Mouse (Mus musculus) gastrocnemius, postnatal 14 days (tissue): ENCODE data around the gene Elmo2. TPM values are rescaled to one million over a fixed set of nuclear protein-coding genes. Genes with fewer than 3 reads are reported as not detected.

Source experiments
- DNase-seq: peaks from one replicate; pipeline ENCODE4 v3.0.0; 2021; ENCODE audit warnings: mixed read lengths
- intact Hi-C: fragments of 180-260 bp; cut with DNase I; formaldehyde crosslinking; loops from one replicate; pipeline ENCODE4 v1.15.1; 2025; ENCODE audit warnings: low total_unique reads
- total RNA-seq, 2 experiments: library from RNA; stranded (reverse); gene quantifications; 2 replicates each; pipeline ENCODE4 v1.2.3; 2021

The Elmo2 gene
- total RNA-seq, 2 experiments from 2014 or later = 16.7 to 19.6 TPM

DNA sequence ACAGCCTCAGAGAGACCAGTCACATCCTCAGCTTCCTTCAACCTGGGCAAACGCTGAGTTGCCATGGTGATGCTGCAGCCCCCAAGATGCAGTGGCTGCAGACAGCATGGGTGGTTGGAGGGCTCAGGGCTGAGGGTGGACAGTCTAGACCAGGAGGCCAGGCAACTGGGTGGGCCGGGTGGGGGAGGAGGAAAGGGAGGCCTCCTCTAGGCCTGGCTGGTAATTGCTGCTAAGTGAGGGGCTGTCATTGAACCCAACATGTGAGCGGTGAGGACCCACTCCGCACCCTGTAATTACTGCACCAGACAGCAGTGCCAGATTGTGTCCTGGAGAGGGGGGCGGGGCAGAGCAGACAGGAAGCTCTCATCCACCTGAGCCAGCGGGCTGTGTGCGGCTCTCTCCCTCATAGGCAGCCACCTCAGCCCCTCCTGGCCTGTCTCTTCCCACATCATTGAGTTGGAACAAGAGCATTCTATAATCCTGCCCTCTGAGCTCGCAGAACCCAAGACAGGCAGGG, 51.1 kb downstream of the Elmo2 start:
- no peak for DNase-seq
- intact Hi-C loops = loop anchor here (5.0 kb wide), 2 partner anchors 62 to 203 kb away; no protein-coding TSS in a partner anchor

DNA sequence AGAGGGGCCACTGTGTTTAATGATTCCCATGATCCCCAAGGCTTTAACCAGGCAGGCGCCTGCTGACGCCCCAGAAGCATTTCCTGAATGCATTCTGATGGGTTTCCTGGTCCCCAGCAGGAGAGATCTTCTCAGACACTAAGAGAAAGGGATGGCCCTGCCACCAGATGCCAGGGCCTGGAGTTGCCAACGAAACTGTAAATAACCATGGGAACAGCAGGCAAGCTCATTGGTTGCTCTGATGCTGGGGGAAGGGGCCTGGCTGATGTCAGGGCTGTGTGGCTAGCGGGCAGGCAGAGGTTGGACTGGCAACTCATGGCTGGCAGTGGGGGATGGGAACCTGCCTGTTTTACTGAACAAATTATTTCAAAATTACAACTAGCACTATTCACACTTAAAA, 52.7 kb downstream of the Elmo2 start:
- intact Hi-C loops = no loop called here
- DNase-seq = no peak

DNA sequence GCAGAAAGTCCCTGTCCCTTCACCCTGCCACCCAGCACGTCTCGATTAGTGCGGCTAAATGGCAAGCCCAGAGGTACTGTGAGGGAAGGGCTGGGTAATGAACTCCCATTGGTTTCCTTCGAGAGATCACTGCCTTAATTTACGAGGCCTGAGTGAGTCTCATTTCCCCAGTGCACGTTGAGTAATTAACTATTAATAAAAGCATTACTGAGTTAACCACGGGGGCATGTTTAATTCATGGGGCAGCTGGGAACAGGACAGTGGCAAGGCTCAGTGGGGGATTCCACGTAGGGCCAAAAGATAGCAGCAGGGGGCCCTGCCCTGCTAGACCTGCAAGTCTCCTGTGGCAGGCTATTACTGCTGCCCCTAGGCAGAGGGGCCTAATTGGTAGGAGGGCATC, 55.0 kb downstream of the Elmo2 start:
- no peak for DNase-seq
- intact Hi-C loops = no loop called here

DNA sequence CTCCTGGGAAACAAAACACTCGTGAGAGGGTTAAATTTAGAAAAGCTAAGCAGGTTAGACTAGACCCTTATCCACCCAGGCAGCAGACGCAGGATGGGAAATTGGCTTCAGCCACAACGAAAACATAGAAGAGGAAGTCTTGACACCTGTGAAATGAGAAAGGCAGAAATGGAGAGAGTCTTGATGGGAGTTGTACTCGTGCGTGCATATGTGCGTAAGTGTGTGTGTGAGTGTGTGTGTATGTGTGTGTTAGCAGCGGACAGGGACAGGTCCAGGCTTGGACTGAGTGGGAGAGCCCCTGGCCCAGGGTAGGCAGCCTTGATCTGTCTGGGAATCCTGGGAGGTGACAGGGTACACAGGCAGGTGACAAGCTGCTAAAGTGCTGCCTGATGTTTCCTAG, 55.4 kb downstream of the Elmo2 start:
- no peak for DNase-seq
- intact Hi-C loops = no loop called here

DNA sequence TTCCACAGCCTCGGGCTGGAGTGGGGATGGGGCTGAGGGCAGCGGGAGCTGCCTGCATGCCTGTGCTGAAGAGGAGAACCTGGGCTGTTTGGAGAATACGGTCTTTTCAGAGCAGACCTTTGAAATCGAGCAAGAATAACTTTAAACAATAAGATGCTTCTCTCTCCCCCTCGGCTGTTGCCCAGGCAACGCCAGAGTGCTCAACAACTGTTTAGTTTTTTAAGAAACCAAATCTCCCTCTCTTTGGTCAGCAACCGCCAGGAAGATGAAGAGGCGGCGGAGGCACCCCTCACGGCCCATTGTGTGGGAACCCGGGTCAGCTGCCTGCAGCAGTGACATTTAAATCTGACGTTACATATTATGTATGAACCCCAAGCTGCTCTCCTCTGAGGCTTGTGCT, 59.5 kb downstream of the Elmo2 start:
- DNase-seq = no peak
- intact Hi-C loops = no loop called here

DNA sequence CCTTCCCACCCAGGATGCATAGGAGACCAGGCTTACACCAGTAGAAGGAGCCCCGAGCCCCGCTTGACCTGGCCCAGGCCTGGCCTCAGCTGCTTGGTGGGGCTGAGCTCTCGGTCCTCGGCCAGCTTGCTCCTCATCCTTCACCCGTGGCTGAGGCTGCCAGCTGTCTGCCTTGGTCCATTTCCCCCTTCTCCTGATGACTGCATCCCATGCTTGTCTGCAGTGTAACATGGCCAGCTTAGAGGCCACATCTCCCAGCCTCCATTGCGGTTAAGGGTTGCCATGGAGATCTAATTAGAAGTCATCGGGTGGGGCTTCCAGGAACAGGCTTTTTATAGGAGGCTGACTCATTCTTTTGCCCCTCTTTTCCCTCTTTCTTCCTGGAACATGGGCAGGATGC, 62.4 kb downstream of the Elmo2 start:
- no peak for DNase-seq
- intact Hi-C loops = loop anchor here (5.0 kb wide), 1 partner anchor 187 kb away; no protein-coding TSS in a partner anchor

DNA sequence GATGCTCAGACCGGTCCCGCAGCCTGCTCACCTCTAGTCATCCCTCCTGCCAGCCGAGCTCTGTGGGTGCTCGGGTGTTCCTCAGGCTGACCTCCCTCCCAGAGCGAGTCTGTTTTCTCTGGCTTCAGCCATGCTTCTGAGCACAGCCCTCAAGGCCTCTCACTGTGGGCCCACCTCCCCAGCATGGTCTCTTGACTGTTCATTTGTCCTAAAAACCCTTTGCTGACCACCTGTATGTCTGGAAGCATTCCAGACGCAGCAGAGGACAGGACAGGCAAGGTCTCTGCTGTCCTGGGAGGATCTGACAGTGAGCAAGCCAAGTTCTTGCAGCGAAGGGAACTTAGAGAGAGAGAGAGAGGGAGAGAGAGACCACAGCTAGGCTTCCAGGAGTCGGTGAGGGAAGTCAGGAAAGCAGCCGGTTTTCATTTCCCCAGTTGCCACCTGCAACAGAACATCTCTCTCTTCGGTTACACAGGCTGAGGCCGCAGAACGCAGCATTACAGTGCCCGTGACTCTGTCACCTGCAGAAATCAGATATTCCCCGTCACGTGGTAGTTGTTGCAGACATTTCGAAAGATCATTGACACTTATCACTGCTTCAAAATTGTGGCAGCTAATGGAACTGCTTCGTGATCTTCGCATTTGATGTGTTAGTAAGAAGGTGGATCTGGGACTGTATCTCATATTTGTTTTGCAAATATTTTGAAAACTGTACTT, 63.8 kb downstream of the Elmo2 start:
- intact Hi-C loops = loop anchor here (5.0 kb wide), 1 partner anchor 185 kb away; no protein-coding TSS in a partner anchor
- no peak for DNase-seq

DNA sequence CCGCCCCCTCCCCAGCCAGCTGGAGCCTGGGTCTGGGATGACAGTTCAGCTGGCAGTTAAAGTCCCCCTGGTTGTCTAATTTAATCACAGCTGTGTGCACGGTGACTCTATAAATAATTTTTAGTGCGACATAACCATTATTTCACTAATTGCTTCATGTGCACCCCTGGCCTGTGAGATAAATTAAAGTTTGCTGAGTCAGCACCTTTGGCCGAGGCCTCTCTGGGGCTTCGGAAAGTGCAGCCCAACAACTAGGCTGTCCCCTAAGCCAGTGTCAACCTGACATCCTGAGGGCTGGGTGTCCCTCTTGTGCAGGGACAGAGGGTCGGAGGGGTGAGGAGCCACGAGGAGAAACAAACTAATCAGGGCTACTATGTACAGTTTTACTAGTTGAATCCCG, 66.4 kb downstream of the Elmo2 start:
- intact Hi-C loops = loop anchor here (5.0 kb wide), 1 partner anchor 183 kb away; no protein-coding TSS in a partner anchor
- DNase-seq = no peak

DNA sequence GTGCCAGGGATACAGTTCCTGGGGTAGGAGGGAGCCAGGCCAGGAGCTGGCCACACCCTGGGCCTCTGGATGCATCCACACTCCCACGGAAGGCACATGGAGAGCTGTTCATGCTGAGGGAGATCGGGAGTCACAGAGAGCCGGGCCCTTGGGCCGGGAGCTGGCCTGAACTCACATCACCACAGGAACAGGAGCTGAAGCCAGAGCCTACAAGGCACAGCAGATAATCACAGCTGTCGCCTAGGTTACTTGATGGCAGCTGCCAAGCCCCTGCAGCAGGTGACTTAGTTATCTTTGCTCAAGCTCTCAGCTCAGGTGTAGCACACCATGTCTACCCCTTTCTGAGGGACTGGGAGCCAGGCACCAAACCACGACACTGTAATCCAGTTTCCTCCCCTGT, 68.0 kb downstream of the Elmo2 start:
- no peak for DNase-seq
- intact Hi-C loops = no loop called here

DNA sequence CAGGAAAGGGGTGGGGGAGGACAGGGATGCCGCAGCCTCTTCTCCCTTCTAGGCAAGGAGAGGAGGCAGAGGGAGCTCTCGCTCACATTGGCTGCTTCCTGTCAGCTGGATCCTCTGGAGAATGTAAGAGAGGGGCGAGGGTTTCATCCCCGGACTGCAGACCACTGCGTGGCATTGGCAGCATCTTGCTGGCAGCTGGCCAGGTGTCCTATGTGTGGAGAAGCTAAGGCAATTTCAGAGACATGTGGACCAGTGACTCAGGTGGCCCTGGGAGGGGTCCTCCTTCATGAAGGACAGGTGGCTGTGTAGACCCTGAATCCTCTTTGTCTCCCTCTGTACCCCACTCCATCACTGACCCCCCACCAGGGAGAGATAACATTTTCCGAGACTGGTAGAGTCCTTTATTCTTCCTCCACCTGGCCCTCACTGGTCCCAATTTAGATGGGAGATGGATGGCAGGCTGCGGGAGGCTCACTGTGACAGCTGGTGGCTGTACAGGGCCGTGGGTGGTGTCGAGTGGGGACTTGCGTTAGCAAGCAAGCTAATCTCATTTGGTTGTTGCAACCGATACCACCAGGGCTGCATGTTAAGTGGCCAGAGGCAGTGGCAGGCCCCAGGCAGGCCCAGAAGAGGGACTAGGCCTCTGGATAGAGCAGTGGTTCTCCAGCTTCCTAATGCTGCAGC, 69.0 kb downstream of the Elmo2 start:
- intact Hi-C loops = no loop called here
- no peak for DNase-seq

DNA sequence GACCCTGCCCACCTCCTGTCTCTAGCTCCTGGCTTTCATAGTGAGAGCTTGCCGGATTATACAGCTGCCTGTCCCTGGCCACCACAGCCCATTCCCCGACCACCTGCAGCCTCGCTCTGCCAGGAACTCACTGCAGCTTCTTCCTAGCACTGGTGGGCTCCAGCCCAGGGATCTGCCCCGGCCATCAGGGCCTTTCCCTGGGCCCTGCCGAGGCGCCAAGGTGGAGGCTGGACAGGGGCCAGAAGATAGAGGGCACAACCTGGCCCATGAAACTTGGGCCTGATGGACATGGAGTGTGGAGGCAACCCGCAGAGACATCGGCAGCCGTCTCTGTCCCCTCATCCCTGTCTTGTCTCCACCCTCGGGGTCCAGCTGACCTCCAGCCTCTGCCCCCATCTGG, 70.1 kb downstream of the Elmo2 start:
- intact Hi-C loops = no loop called here
- no peak for DNase-seq

DNA sequence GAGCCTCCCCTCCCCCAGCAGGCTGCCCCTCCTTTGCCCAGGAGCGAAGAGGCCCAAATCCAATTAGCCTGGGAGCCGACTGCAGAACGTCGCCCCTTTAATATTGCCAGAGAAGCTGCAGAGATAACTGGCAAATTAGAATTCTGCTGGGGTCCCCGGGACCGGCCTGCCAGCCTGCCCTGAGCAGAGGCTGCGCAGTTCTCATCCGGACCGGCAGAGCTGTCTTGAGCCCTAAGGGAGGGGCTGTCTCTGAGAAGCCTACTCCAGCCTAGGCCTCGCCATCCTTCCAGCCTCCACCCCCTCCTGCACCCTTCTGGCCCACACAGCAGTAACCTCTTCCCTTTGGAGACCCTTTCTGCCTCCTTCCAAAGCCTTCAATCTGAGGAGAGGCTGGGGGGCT, 72.4 kb downstream of the Elmo2 start:
- no peak for DNase-seq
- intact Hi-C loops = no loop called here

DNA sequence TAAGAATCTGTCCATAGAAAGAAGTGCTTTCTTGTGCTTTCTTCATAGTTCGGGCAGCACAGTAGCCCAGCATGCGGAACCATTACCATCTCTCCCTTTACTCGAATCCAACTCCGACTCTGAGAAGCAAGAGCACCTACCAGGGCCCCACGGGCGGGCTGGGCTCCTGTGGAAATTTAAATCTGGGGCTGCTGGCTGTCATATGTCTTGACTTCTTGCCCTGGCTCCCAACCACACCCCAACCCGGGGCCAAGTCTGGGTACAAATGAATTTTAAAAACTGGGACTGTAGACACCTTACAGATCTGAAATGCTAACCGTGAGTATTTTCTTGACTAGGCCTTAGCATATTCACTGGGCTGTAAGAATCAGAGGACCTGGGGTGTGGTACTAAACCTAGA, 73.0 kb downstream of the Elmo2 start:
- intact Hi-C loops = no loop called here
- no peak for DNase-seq

DNA sequence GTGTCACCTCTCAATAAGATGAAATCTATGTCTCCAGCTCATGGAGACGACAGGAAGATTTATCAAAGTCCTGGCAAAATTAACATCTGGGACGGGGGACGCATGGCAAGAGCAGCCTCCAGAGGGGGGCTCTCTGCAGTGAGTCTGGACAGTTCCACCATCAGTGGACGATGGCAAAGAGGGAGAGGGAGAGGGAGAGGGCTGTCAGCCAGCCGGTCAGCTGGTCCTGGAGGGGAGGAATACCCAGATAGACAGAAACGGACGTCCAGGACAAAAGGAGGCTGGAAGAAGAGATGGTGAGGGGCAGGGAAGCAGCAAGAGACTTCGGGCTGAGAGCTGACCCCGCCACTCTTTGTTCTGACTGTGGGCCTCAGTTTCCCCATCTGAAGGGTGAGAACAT, 73.5 kb downstream of the Elmo2 start:
- DNase-seq = no peak
- intact Hi-C loops = no loop called here

DNA sequence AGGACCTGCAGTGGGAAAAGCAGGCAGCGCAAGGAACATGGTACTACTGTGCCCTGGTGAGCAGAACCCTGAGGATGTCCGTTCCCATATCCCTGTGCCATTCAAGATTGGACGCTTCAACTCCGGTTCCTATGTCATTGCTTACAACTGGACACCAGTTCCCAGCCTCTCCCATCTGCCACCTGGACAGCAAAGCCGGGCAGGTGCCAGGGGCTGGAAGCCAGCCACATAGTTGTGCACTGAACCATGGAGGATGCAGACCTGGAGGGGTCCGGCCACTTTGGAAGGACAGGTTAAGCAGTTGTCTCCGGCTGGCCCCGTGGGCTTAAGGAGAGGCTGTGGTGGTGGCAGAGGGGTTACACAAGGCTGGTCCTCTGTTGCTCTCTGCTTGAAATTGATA, 73.9 kb downstream of the Elmo2 start:
- DNase-seq = no peak
- intact Hi-C loops = no loop called here

DNA sequence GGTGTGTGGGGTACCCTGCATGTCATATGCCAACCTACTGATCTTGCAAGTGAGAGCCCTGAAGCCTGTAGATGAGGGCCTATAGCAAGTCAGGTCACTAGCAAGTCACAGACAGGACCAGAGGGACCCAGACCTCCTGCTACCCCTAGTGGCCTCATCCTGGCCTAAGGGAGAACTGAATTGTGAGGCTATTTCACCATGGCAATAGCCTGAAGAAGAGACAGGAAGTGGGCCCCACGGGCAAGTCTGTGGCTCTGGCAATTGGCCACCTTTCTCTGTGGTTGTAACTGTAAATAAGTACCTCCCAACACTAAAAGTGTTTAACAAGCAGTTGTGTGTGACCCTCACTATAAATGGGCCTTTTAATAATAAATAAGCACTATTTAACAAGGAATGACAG, 75.4 kb downstream of the Elmo2 start:
- DNase-seq = no peak

DNA sequence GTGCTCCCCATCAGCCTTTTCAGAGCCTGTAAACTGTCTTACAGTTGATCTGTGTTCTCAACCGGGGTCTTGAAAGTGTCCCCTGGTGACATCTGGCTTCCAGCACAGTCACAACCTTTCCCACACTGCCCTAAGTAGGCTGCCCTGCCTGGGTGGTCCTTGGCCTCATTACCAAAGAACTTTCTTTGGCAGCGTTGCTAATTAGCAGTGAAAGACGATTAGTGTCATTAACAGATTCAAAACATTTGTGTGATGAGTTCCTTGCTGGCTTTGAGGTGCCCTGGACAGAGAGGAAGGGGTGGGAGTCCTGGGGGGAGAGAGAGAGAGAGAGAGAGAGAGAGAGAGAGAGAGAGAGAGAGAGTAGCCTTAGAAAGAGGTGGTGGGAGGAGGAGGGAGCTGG, 77.3 kb downstream of the Elmo2 start:
- DNase-seq = no peak
- intact Hi-C loops = no loop called here

More for the DNA sequence above, 75.4 kb downstream of the Elmo2 start:
- intact Hi-C loops = no loop called here

DNA sequence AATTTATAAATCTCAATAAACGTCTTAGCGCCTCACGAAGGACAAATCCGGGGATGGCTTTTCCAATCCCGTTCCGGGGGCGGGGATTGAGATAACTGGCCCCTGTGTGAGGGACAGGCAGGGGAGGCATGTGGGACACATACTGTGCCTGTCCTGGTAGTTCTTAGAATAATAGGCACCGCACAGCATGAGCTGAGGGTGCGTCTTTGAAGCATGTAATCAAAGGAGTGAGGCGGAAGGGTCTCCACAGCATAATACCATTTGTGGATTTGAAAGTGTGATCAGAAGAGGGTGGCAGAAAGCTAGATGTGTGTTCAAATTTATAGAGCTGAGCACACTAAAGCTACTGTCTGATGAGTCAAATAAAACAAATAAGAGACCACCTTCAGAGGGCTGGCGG, 79.9 kb downstream of the Elmo2 start:
- no peak for DNase-seq
- intact Hi-C loops = no loop called here

DNA sequence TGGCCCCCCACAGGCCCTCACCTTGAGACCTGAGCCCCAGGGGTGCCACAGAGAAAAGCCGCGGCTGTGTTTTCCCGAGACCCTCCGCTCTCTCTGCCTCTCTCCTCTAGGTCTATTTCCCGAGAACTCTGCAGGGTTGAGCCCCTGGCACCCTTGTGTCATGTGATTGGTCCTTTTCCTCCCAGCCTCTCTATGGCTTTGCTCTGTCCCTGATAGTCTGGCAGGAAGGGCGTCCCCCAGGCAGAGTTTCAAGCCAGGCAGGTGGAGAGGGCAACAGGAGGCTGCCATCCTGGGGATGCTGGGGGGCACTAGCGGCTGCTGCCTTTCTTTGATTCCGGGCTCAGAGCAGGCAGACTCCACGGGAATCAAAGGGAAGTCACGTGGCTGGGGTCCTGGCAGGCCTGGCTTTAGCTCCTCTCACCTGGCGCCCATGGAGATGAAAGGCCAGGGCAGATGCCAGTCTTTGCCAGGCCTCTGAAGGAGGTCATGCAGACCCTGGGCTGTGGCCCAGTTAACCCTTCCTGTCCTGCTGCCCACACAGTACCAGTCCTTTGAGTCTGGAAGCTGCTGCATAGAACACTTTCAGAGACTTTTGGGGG, 83.1 kb downstream of the Elmo2 start:
- DNase-seq = no peak
- intact Hi-C loops = no loop called here

DNA sequence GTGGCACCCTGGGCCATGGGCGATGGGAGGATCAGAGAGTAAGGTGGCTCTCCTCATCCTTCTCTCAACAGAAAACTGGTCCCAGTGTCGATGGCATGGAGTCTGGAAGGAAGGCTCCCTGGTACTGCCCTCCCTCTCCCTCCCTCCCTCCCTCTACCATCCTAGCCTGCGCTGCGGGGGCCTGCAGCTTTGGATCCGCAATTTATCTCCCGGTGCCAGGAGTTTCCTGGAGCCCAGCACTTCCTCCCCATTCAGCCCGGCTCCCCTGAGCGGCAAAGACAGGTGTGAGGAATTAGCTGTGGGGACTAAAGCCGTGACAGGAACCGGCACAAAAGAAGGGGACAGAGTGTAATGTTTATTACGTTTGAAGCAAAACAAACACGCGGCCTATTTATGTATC, 83.7 kb downstream of the Elmo2 start:
- intact Hi-C loops = no loop called here
- DNase-seq = no peak

DNA sequence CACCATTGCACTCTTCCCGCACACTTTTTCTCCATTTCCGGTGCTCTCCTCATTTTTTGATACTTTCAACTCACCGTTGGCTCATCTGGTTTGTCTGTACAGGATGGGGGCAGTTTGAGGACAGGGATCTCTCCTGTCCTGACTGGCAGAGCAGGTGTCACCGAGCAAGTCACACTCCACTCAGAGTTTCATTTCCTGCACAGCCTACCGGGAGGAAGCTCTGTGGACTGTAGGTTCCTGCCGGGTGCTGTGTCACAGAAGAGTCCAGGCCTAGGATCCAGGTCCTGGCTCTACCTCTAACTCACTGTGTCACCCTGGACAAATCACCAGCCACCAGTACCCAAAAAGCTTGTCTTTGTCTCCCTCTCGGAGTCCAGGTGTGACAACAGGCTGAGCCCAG, 84.5 kb downstream of the Elmo2 start:
- intact Hi-C loops = no loop called here
- no peak for DNase-seq
